Mouse (Mus musculus) embryo, embryonic 11.5 days (tissue): ENCODE measurements around the gene Paf1.

Experiments
- DNase-seq: peaks from one replicate; pipeline ENCODE4 v3.0.0-alpha.2; 2012; ENCODE audit warnings: low read depth, low spot score

The Paf1 gene

DNA sequence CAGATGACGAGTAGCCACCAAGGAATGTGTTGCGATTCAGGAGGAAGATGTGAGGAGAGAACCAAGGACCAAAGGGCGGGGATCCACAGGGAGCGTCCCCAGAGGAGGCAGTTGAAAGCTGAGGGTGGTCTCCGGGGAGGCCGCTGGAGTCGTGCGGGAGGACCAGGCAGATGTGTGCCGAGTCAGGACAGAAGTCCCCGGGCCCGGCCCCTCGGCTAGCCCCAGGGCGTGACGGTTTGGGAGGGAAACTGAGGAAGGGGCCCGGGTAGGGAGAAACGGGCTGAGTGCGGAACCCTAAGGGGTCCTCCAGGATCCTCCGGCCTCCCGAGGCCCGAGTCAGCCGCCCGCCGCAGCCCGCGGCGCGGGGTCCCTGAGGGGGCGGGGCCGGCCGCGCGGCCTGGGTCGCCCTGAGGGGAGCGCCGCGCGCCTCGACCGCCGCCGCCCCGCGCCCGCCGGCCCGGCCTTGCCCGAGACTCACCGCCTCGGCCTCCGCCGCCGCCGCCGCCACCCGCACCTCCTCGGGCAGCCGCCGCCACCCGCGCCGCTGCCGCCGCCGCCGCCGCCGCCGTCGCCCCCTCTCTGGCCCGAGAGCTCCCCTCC lies 43.0 kb downstream of the Paf1 start:
- DNase-seq: no peak

DNA sequence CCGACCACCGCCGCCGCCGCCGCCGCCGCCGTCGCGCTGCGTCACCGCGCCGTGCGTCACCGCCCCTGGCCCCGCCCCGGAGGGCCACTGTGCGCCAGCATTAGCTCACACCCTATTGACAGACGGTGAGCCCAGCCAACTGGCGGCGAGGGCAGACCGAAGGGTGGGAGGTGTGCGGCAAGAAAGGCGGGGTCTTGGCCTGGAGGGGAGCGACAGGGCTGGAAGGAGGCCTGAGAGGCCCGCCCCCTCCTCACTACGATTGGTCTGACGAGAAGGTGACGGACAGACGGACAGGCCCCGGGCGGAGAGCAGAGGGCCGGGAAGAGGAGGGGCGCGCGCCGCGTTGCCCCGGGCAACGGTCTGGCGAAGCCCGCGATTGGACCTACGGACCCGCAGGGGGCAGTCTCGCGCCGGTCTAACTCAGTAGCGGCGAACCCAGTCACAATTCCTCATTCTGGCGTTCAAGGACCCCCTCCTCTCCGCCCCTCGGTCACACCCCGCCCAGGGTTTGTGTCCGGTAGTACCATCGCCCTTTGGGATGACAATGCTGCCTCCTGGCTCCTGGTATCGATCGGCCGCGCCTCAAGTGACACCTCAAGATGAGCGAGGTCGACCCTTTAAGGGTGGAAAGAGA lies 43.6 kb downstream of the Paf1 start:
- peak; percentile 98 for DNase-seq

DNA sequence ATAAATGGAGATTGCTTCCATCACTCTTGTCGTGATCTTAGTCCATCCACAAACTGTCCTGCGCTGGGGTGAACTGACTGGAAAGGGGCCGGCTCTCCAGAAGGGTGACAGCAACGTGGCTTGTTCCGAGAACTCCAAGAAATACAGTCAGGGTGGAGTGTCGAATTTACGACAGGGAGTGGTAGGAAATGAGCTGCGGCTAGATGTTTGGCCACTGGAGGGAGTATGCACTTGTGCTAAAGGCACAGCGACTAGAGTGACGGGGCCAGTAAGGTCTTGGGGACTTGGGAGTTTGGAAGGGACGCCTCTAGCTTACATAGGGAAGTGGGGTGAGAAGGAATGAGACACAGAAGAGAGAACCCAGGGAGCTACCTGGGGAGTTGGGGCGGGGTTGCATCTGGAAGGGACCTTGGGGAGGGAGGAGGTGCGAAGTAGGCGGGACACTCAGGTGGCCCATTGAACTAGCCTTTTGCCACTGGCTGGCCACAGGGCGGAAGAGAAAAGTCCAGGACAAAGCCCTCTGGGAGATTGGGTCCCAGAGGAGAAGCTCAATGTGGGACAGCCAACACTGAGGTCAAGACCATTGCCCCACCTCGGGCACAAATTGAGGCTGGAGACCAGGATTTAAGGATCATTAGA lies 44.3 kb downstream of the Paf1 start, which contains the start of gene Gmfg:
Gene Gmfg (plus strand): TSS at position 516 of the 639 bp plus-strand sequence.
- peak; percentile 72 for DNase-seq

DNA sequence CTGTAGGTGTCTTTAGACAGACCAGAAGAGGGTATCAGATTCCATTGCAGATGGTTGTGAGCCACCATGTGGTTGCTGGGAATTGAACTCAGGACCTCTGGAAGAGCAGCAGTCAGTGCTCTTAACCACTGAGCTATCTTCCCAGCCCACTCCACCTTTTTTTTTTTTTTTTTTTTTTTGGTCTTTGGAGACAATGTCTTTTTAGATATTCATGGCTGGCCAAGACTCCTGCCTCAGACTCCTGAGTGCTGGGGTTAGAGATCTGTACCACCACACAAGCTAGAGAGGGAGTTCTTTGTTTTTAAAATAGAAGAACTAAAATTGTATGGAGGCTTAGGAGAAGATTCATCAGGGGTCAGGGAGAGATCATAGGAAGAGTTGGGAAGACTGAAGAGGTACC lies 45.2 kb downstream of the Paf1 start:
- no peak for DNase-seq

- no peak for DNase-seq
Measured at GRCm38 (mm10) chr7:28438771-28439170, 46.0 kb downstream of the Paf1 start.

DNA sequence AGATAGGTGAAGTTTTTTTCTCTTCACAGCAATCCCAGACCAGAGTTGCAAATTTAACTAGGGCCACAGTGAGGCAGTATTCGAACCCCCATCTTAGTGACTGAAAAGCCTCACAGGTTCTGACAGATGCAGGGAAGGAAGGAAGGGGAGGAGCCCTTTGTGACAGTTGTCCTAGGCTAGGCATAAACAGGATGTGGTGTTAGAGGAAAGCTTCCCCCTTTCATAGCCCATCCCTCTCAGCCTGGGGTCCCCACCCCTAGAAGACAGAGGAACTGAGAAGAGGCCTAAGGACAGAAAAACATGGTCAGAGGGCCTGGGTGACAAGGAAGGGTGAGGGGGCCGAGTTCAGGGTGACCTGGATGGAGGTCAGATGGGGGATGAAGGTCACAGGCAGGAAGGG lies 48.0 kb downstream of the Paf1 start:
- no peak for DNase-seq

DNA sequence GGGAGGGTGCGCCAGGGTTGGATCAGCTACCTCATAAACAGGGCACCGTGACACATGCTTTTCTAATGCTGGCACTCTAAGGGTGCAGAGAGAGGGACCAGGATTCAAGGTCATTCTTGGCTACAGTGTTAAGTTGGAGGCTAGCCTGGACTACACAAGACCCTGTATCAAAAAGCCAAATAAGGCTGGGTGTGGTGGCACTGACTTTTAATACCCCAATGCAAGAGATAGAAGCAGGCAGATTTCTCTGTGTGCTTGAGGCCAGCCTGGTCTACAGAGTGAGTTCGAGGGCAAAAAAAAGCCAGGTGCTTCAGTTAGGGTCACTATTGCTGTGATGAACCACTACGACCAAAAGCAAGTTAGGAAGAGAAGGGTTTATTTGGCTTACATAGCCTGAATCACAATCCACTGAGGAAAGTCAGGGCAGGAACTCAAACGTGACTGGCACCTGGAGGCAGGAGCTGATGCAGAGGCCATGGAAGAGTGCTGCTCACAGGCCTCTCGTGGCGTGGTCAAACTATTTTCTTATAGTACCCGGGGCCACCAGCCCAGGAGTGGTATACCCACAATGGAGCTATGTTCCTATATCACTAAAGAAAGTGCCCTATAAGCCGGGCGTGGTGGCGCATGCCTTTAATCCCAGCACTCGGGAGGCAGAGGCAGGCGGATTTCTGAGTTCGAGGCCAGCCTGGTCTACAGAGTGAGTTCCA lies 49.2 kb downstream of the Paf1 start:
- no peak for DNase-seq

GRCm38 (mm10) chr7:28442688-28443087 lies 49.9 kb downstream of the Paf1 start:
- DNase-seq: no peak

DNA sequence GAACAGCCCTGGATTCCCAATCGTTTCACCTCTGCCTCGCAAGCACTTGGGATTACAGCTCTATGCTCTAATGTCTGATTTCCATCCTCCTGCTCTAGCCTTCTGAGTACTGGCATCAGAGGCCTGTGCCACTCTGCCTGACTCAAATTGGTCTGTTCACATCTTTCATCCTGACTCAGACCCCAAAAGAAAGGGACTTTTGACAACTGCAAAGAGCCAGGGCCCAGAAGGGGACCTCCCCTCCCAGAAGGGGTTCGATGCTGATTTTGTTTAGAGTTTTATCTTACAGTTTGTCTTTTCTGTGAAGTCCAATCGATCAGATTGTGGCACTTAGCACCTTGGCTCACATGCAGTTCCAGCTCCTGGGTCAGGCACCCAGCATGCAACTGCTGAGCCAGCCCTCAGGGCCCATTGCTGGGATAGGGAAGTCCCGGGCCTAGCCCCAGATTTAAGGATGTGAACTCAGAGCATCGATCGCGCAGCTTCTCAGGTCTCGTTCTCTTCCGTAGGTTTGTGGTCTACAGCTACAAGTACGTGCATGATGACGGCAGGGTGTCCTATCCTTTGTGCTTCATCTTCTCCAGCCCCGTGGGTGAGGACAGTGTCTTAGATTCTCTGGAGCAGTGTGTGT lies 51.7 kb downstream of the Paf1 start:
- DNase-seq: no peak

- peak; percentile 51 for DNase-seq
Measured at GRCm38 (mm10) chr7:28446446-28446845, 53.7 kb downstream of the Paf1 start.

- no peak for DNase-seq
Measured at GRCm38 (mm10) chr7:28447101-28447830, 54.5 kb downstream of the Paf1 start.

GRCm38 (mm10) chr7:28447865-28448820 lies 55.4 kb downstream of the Paf1 start:
- DNase-seq: no peak
